ENCODE assay signal across 19 mouse cellular contexts in genomic region chr4:108424587-108424986, GRCm38 (mm10). TPM values are rescaled to one million over a fixed set of nuclear protein-coding genes. Genes with fewer than 3 reads are reported as not detected.
A peak's percentile ranks its signal among the peaks of the same experiment; 100 is the strongest.
DNase-seq lines count a peak whose midpoint lies in the region; ATAC-seq lines count a peak whose summit lies in the region.
"Had no signal": no experiment of that assay in that cellular context is flagged by ENCODE, and none has a peak within 500 bp of the region (broad histone marks: within the 10 kb centered on the region; RNA-seq: fewer than 3 reads in every experiment).

No protein-coding gene starts in this region.

- no peaks in the 10 kb centered on the region for H3K9me3 ChIP-seq in liver, embryonic 15.5 days (replicated peaks)
- no peaks in the 10 kb centered on the region for H3K9me3 ChIP-seq in liver, embryonic 11.5 days (ENCODE audit: control insufficient read depth, low read length)
- H3K9me3 ChIP-seq in liver, embryonic 16.5 days (replicated peaks; ENCODE audit: control insufficient read depth, low read length), result no peaks in the 10 kb centered on the region
- no peaks in the 10 kb centered on the region for H3K9me3 ChIP-seq in stomach, embryonic 16.5 days (replicated peaks; ENCODE audit: control insufficient read depth, low read length)
- H3K9me3 ChIP-seq: embryonic facial prominence, embryonic 12.5 days; forebrain, embryonic 15.5 days; heart, embryonic 10.5 days had no signal

- peaks cover 8% of the 10 kb centered on the region for H3K27me3 ChIP-seq in liver, embryonic 15.5 days
- no peaks in the 10 kb centered on the region for H3K27me3 ChIP-seq in liver, embryonic 11.5 days (replicated peaks; ENCODE audit: control insufficient read depth, insufficient read depth, low read length)
- H3K27me3 ChIP-seq in liver, embryonic 16.5 days (ENCODE audit: control insufficient read depth, insufficient read depth, low read depth, low read length), result no peaks in the 10 kb centered on the region
- H3K27me3 ChIP-seq in stomach, embryonic 16.5 days (ENCODE audit: control insufficient read depth, insufficient read depth, low read length), result no peaks in the 10 kb centered on the region
- H3K27me3 ChIP-seq: CH12.LX; embryonic facial prominence, embryonic 12.5 days; forebrain, embryonic 15.5 days; Patski had no signal

- peak; percentile 49; the same call in 1 of the 2 replicates for ATAC-seq in liver, embryonic 15.5 days (ENCODE audit: insufficient read depth)
- no peak for ATAC-seq in liver, embryonic 11.5 days (replicated peaks; ENCODE audit: low FRiP score)
- peak; percentile 71 for ATAC-seq in liver, embryonic 16.5 days (ENCODE audit: low read depth)
- no peak for ATAC-seq in stomach, embryonic 16.5 days (ENCODE audit: insufficient read depth, low FRiP score)
- ATAC-seq: activated CD4-positive, CD25-positive, alpha-beta regulatory T cell, adult 4 months; forebrain, embryonic 15.5 days; Patski had no signal

- WGBS in liver, embryonic 15.5 days (ENCODE audit: insufficient replicate concordance), result 39% methylated on average over 2 of the region's 2 CpGs
- WGBS in liver, embryonic 11.5 days, result 53% methylated on average over 2 of the region's 2 CpGs
- WGBS in liver, embryonic 16.5 days (ENCODE audit: insufficient replicate concordance), result 38% methylated on average over 2 of the region's 2 CpGs
- 49% methylated on average over 2 of the region's 2 CpGs for WGBS in stomach, embryonic 16.5 days

- H3K4me1 ChIP-seq in liver, embryonic 15.5 days (replicated peaks), result peaks cover 12% of the 10 kb centered on the region
- peaks cover 7% of the 10 kb centered on the region for H3K4me1 ChIP-seq in liver, embryonic 11.5 days (replicated peaks; ENCODE audit: control insufficient read depth, insufficient read depth, low read length)
- peaks cover 10% of the 10 kb centered on the region; the same call in 1 of the 2 replicates for H3K4me1 ChIP-seq in liver, embryonic 16.5 days (ENCODE audit: control insufficient read depth, low read depth, low read length)
- H3K4me1 ChIP-seq in stomach, embryonic 16.5 days (ENCODE audit: control insufficient read depth, insufficient read depth, low read length), result no peaks in the 10 kb centered on the region; the same call in 1 of the 2 replicates
- H3K4me1 ChIP-seq: embryonic facial prominence, embryonic 12.5 days; forebrain, embryonic 15.5 days had no signal

- H3K4me3 ChIP-seq in liver, embryonic 15.5 days (replicated peaks), result no peak overlapping the region
- no peak overlapping the region for H3K4me3 ChIP-seq in liver, embryonic 11.5 days (ENCODE audit: low read depth, low read length)
- no peak overlapping the region for H3K4me3 ChIP-seq in liver, embryonic 16.5 days (ENCODE audit: low read depth, low read length)
- H3K4me3 ChIP-seq in stomach, embryonic 16.5 days (replicated peaks; ENCODE audit: low read length), result no peak overlapping the region
- H3K4me3 ChIP-seq: embryonic facial prominence, embryonic 12.5 days; forebrain, embryonic 15.5 days; heart, embryonic 10.5 days had no signal

- DNase-seq in liver, embryonic 11.5 days (ENCODE audit: low spot score), result no peak
- DNase-seq in testis, postnatal 14 days (ENCODE audit: low spot score), result no peak
- DNase-seq in ovary, postnatal 10 days (ENCODE audit: low spot score), result no peak
- DNase-seq: adrenal gland, postnatal 14 days; cerebellum, adult 11-12 months; cerebellum, adult 9-10 months; cerebellum, postnatal 25 days; heart, adult 18-20 months; heart, postnatal 10 days; heart, postnatal 4 days had no signal

- no peaks in the 10 kb centered on the region for H3K36me3 ChIP-seq in liver, embryonic 15.5 days (replicated peaks)
- H3K36me3 ChIP-seq in liver, embryonic 11.5 days (ENCODE audit: control insufficient read depth, insufficient read depth, low read length), result no peaks in the 10 kb centered on the region
- no peaks in the 10 kb centered on the region for H3K36me3 ChIP-seq in liver, embryonic 16.5 days (ENCODE audit: control insufficient read depth, insufficient read depth)
- H3K36me3 ChIP-seq in stomach, embryonic 16.5 days (ENCODE audit: control insufficient read depth, insufficient read depth, low read length), result no peaks in the 10 kb centered on the region
- H3K36me3 ChIP-seq: embryonic facial prominence, embryonic 12.5 days; forebrain, embryonic 15.5 days; heart, embryonic 10.5 days had no signal

- no peak overlapping the region for H3K9ac ChIP-seq in liver, embryonic 15.5 days
- no peak overlapping the region for H3K9ac ChIP-seq in liver, embryonic 11.5 days (ENCODE audit: low read depth, low read length)
- H3K9ac ChIP-seq in liver, embryonic 16.5 days (ENCODE audit: low read depth, low read length), result no peak overlapping the region
- H3K9ac ChIP-seq in stomach, embryonic 16.5 days (ENCODE audit: low read length), result no peak overlapping the region
- H3K9ac ChIP-seq: embryonic facial prominence, embryonic 12.5 days; forebrain, embryonic 15.5 days had no signal

- H3K4me2 ChIP-seq in liver, embryonic 15.5 days, result 0 out of 2 replicates have a peak overlapping the region, but pooled peaks have one; percentile 10
- no peak overlapping the region for H3K4me2 ChIP-seq in liver, embryonic 11.5 days
- no peak overlapping the region for H3K4me2 ChIP-seq in liver, embryonic 16.5 days (ENCODE audit: low read depth, low read length)
- no peak overlapping the region for H3K4me2 ChIP-seq in stomach, embryonic 16.5 days (ENCODE audit: low read depth, low read length)
- H3K4me2 ChIP-seq: embryonic facial prominence, embryonic 12.5 days; forebrain, embryonic 15.5 days had no signal

- H3K27ac ChIP-seq in liver, embryonic 15.5 days (replicated peaks), result peak overlapping the region; percentile 62
- no peak overlapping the region for H3K27ac ChIP-seq in liver, embryonic 11.5 days (ENCODE audit: low read depth, low read length)
- H3K27ac ChIP-seq in liver, embryonic 16.5 days (ENCODE audit: low read length), result peak overlapping the region; percentile 18
- H3K27ac ChIP-seq in stomach, embryonic 16.5 days (ENCODE audit: low read length), result 0 out of 2 replicates have a peak overlapping the region, but pooled peaks have one; percentile 10
- H3K27ac ChIP-seq: embryonic facial prominence, embryonic 12.5 days; forebrain, embryonic 15.5 days; heart, embryonic 10.5 days had no signal

RNA-seq across cellular contexts. Expression of gene Gpx7, which starts 17.8 kb away (rescaled TPM):
- polyA plus RNA-seq in liver, embryonic 15.5 days (2015; fragmentation: Nextera tagmentation; extraction: Ambion mirVana), result 9.7 and 10.1 TPM in 2 replicates
- 21.5 and 21.8 TPM in 2 replicates for polyA plus RNA-seq in liver, embryonic 11.5 days (2014; fragmentation: Nextera tagmentation; extraction: Ambion mirVana)
- polyA plus RNA-seq in liver, embryonic 16.5 days (2015; fragmentation: Nextera tagmentation; extraction: Ambion mirVana), result 9.5 and 10.4 TPM in 2 replicates
- 63.3 and 66.6 TPM in 2 replicates for polyA plus RNA-seq in stomach, embryonic 16.5 days (2015; fragmentation: Nextera tagmentation; extraction: Ambion mirVana)
- polyA plus RNA-seq: Patski had no signal

RNA-seq across cellular contexts. Expression of gene Tut4, which starts 34.6 kb away (rescaled TPM):
- polyA plus RNA-seq in liver, embryonic 15.5 days (2015; fragmentation: Nextera tagmentation; extraction: Ambion mirVana), result 16.4 and 17.6 TPM in 2 replicates
- polyA plus RNA-seq in liver, embryonic 11.5 days (2014; fragmentation: Nextera tagmentation; extraction: Ambion mirVana), result 39.1 and 49.7 TPM in 2 replicates
- polyA plus RNA-seq in liver, embryonic 16.5 days (2015; fragmentation: Nextera tagmentation; extraction: Ambion mirVana), result 17.1 and 17.9 TPM in 2 replicates
- 46.2 and 49.3 TPM in 2 replicates for polyA plus RNA-seq in stomach, embryonic 16.5 days (2015; fragmentation: Nextera tagmentation; extraction: Ambion mirVana)

RNA-seq across cellular contexts. Expression of gene Shisal2a, which starts 41.4 kb away (rescaled TPM):
- polyA plus RNA-seq in liver, embryonic 15.5 days (2015; fragmentation: Nextera tagmentation; extraction: Ambion mirVana), result 0.26 and 0.35 TPM in 2 replicates
- 1.0 and 1.9 TPM in 2 replicates for polyA plus RNA-seq in liver, embryonic 11.5 days (2014; fragmentation: Nextera tagmentation; extraction: Ambion mirVana)
- polyA plus RNA-seq in liver, embryonic 16.5 days (2015; fragmentation: Nextera tagmentation; extraction: Ambion mirVana), result 0.15 and 0.16 TPM in 2 replicates
- polyA plus RNA-seq in stomach, embryonic 16.5 days (2015; fragmentation: Nextera tagmentation; extraction: Ambion mirVana), result 1.2 and 1.4 TPM in 2 replicates
- polyA plus RNA-seq: activated CD4-positive, CD25-positive, alpha-beta regulatory T cell, adult 4 months; Patski had no signal

Comparison
In these comparisons a context has a peak if more than half of its experiments do, and no peak if none do; other contexts are left out.
1. ATAC-seq: peak in liver, embryonic 15.5 days (single experiment) and liver, embryonic 16.5 days (single experiment); none in liver, embryonic 11.5 days (single experiment) and stomach, embryonic 16.5 days (single experiment).